Mouse (Mus musculus): ENCODE results near the gene Cplx1.

Gene Cplx1

GRCm38 (mm10) chr5:108549489-108550206 is at the start of gene Cplx1:
Gene Cplx1 (minus strand): TSS chr5:108550024.
- DNase-seq (ENCODE audit: low spot score in 2 of 2): peak; percentile 25 to 68

GRCm38 (mm10) chr5:108581361-108581891 is 31.6 kb upstream of the Cplx1 start:
- no peak for DNase-seq (ENCODE audit: low spot score in 2 of 2)

- no peak for DNase-seq (ENCODE audit: low spot score in 2 of 2)
These were observed 23.2 kb upstream of the Cplx1 start for GRCm38 (mm10) chr5:108573054-108573453.

- no peak for DNase-seq (ENCODE audit: low spot score in 2 of 2)
These were observed 21.2 kb upstream of the Cplx1 start for GRCm38 (mm10) chr5:108570991-108571390.

GRCm38 (mm10) chr5:108567104-108567503 is 17.3 kb upstream of the Cplx1 start:
- DNase-seq (ENCODE audit: low spot score in 2 of 2): no peak

- DNase-seq (ENCODE audit: low spot score in 2 of 2): no peak
These were observed 16.7 kb upstream of the Cplx1 start for GRCm38 (mm10) chr5:108566523-108566922.

- no peak for DNase-seq (ENCODE audit: low spot score in 2 of 2)
These were observed 15.6 kb upstream of the Cplx1 start for GRCm38 (mm10) chr5:108565381-108565780.

- no peak for DNase-seq (ENCODE audit: low spot score in 2 of 2)
These were observed 14.5 kb upstream of the Cplx1 start for GRCm38 (mm10) chr5:108564346-108564745.

GRCm38 (mm10) chr5:108562483-108562882 is 12.7 kb upstream of the Cplx1 start:
- no peak for DNase-seq (ENCODE audit: low spot score in 2 of 2)

- no peak for DNase-seq (ENCODE audit: low spot score in 2 of 2)
These were observed 7.2 kb upstream of the Cplx1 start for GRCm38 (mm10) chr5:108556986-108557385.

- DNase-seq (ENCODE audit: low spot score in 2 of 2): no peak
These were observed 4.2 kb upstream of the Cplx1 start for GRCm38 (mm10) chr5:108554041-108554440.

GRCm38 (mm10) chr5:108550207-108550594 is 377 bp upstream of the Cplx1 start:
- no peak for DNase-seq (ENCODE audit: low spot score in 2 of 2)

- DNase-seq (ENCODE audit: low spot score in 2 of 2): no peak
These were observed 711 bp downstream of the Cplx1 start for GRCm38 (mm10) chr5:108549137-108549488.

- no peak for DNase-seq (ENCODE audit: low spot score in 2 of 2)
These were observed 2.2 kb downstream of the Cplx1 start for GRCm38 (mm10) chr5:108547636-108548035.

GRCm38 (mm10) chr5:108543516-108544291 is 6.1 kb downstream of the Cplx1 start:
- DNase-seq (ENCODE audit: low spot score in 2 of 2): no peak

- no peak for DNase-seq (ENCODE audit: low spot score in 2 of 2)
These were observed 15.6 kb downstream of the Cplx1 start for GRCm38 (mm10) chr5:108534188-108534587.

- no peak for DNase-seq (ENCODE audit: low spot score in 2 of 2)
These were observed 27.2 kb downstream of the Cplx1 start for GRCm38 (mm10) chr5:108522597-108522996.

GRCm38 (mm10) chr5:108521896-108522295 is 27.9 kb downstream of the Cplx1 start:
- no peak for DNase-seq (ENCODE audit: low spot score in 2 of 2)

GRCm38 (mm10) chr5:108521016-108521415 is 28.8 kb downstream of the Cplx1 start:
- DNase-seq (ENCODE audit: low spot score in 2 of 2): no peak

- no peak for DNase-seq (ENCODE audit: low spot score in 2 of 2)
These were observed 29.7 kb downstream of the Cplx1 start for GRCm38 (mm10) chr5:108520153-108520552.

GRCm38 (mm10) chr5:108518951-108519350 is 30.9 kb downstream of the Cplx1 start:
- DNase-seq (ENCODE audit: low spot score in 2 of 2): no peak

GRCm38 (mm10) chr5:108518106-108518885 is 31.5 kb downstream of the Cplx1 start:
- DNase-seq (ENCODE audit: low spot score in 2 of 2): no peak
